Mouse (Mus musculus) ES-Bruce4 (cell line): Measurements from ENCODE around the gene Cdcp1. TPM values are rescaled to one million over a fixed set of nuclear protein-coding genes. Genes with fewer than 3 reads are reported as not detected.

ENCODE experiments used
- H3K27ac ChIP-seq: 2 replicates; pipeline ENCODE4 v1.5.1; 2012; ENCODE audit warnings: low read length, inconsistent platforms; ENCODE audit not compliant: insufficient read depth
- H3K27me3 ChIP-seq: 2 replicates; pipeline ENCODE4 v1.6.1; 2012; ENCODE audit warnings: mild to moderate bottlenecking, low read length, inconsistent platforms; ENCODE audit not compliant: control insufficient read depth, poor library complexity, insufficient read depth, severe bottlenecking
- H3K36me3 ChIP-seq: 2 replicates; pipeline ENCODE4 v1.6.1; 2012; ENCODE audit warnings: inconsistent platforms, mild to moderate bottlenecking, low read length, moderate library complexity; ENCODE audit not compliant: control insufficient read depth, poor library complexity, insufficient read depth, severe bottlenecking
- H3K4me1 ChIP-seq: one replicate; pipeline ENCODE4 v1.8.1; 2011; ENCODE audit warnings: low read length; ENCODE audit not compliant: control insufficient read depth, insufficient read depth
- H3K4me3 ChIP-seq: 2 replicates; pipeline ENCODE4 v1.5.1; 2011; ENCODE audit warnings: low read depth, mild to moderate bottlenecking, low read length
- H3K9ac ChIP-seq: 2 replicates; pipeline ENCODE4 v1.6.1; 2012; ENCODE audit warnings: low read depth, mild to moderate bottlenecking, inconsistent platforms; ENCODE audit not compliant: poor library complexity, severe bottlenecking
- H3K9me3 ChIP-seq: replicated peaks from 2 replicates; pipeline ENCODE4 v1.6.1; 2012; ENCODE audit warnings: mild to moderate bottlenecking, low read length, inconsistent platforms; ENCODE audit not compliant: control insufficient read depth, poor library complexity, insufficient read depth, severe bottlenecking
- CTCF ChIP-seq: IDR thresholded peaks from one replicate; pipeline ENCODE4 v1.8.1; 2011; ENCODE audit warnings: low read depth, low read length
- EP300 ChIP-seq: IDR thresholded peaks from 2 replicates; pipeline ENCODE4 v1.6.1; 2011; ENCODE audit warnings: low read depth, low read length; ENCODE audit not compliant: insufficient read depth
- POLR2A ChIP-seq: IDR thresholded peaks from one replicate; pipeline ENCODE4 v1.8.1; 2011; ENCODE audit warnings: low read length; ENCODE audit not compliant: insufficient read depth
- polyA plus RNA-seq: library from polyadenylated mRNA; stranded (reverse); fragments of >200 nt; gene quantifications from 2 replicates; pipeline ENCODE4 v1.2.4, GENCODE M21; 2011; ENCODE audit warnings: low read depth; ENCODE audit not compliant: missing spikeins, insufficient read depth, insufficient read length

The Cdcp1 gene
- polyA plus RNA-seq, 1 experiment, result 37.7 TPM

GRCm38 (mm10) chr9:123228671-123229070 is 12.8 kb upstream of the Cdcp1 start:
- no peak for TF ChIP-seq EP300
- no peak for TF ChIP-seq POLR2A
- TF ChIP-seq CTCF, result no peak
- no peak overlapping the region for H3K4me3 ChIP-seq
- no peaks in the 10 kb centered on the region for H3K9me3 ChIP-seq

GRCm38 (mm10) chr9:123227106-123227750 is 11.4 kb upstream of the Cdcp1 start:
- Histone ChIP-seq H3K27ac (no peak overlapping the region), H3K9ac (no peak overlapping the region), H3K9me3 (no peaks in the 10 kb centered on the region), H3K4me1 (no peaks in the 10 kb centered on the region), H3K36me3 (no peaks in the 10 kb centered on the region), H3K27me3 (no peaks in the 10 kb centered on the region), H3K4me3 (no peak overlapping the region)
- TF ChIP-seq POLR2A (no peak), EP300 (no peak), CTCF (no peak)

More at GRCm38 (mm10) chr9:123228671-123229070, 12.8 kb upstream of the Cdcp1 start:
- no peaks in the 10 kb centered on the region for H3K36me3 ChIP-seq
- no peak overlapping the region for H3K9ac ChIP-seq
- no peaks in the 10 kb centered on the region for H3K4me1 ChIP-seq
- H3K27ac ChIP-seq, result no peak overlapping the region
- H3K27me3 ChIP-seq, result no peaks in the 10 kb centered on the region

GRCm38 (mm10) chr9:123224863-123225431 is 9.1 kb upstream of the Cdcp1 start:
- no peak overlapping the region for H3K27ac ChIP-seq
- H3K4me3 ChIP-seq, result no peak overlapping the region
- no peaks in the 10 kb centered on the region for H3K27me3 ChIP-seq
- no peaks in the 10 kb centered on the region for H3K36me3 ChIP-seq
- no peak for TF ChIP-seq EP300
- TF ChIP-seq CTCF, result no peak
- no peak for TF ChIP-seq POLR2A
- H3K9me3 ChIP-seq, result no peaks in the 10 kb centered on the region
- no peak overlapping the region for H3K9ac ChIP-seq
- no peaks in the 10 kb centered on the region for H3K4me1 ChIP-seq

GRCm38 (mm10) chr9:123219826-123220225 is 4.0 kb upstream of the Cdcp1 start:
- Histone ChIP-seq H3K27me3 (no peaks in the 10 kb centered on the region), H3K36me3 (no peaks in the 10 kb centered on the region), H3K4me1 (no peaks in the 10 kb centered on the region), H3K9me3 (no peaks in the 10 kb centered on the region), H3K4me3 (no peak overlapping the region), H3K27ac (no peak overlapping the region), H3K9ac (no peak overlapping the region)
- no peak for TF ChIP-seq POLR2A
- no peak for TF ChIP-seq EP300
- TF ChIP-seq CTCF, result no peak

- no peak for TF ChIP-seq CTCF
- no peak for TF ChIP-seq POLR2A
- no peak for TF ChIP-seq EP300
- H3K9me3 ChIP-seq, result no peaks in the 10 kb centered on the region
- no peaks in the 10 kb centered on the region for H3K36me3 ChIP-seq
- H3K27ac ChIP-seq, result no peak overlapping the region
- no peaks in the 10 kb centered on the region for H3K4me1 ChIP-seq
- no peaks in the 10 kb centered on the region for H3K27me3 ChIP-seq
- H3K9ac ChIP-seq, result no peak overlapping the region
- H3K4me3 ChIP-seq, result no peak overlapping the region
Measured at GRCm38 (mm10) chr9:123213371-123213770, 2.5 kb downstream of the Cdcp1 start.

GRCm38 (mm10) chr9:123207895-123208294 is 7.9 kb downstream of the Cdcp1 start:
- TF ChIP-seq POLR2A, result no peak
- TF ChIP-seq CTCF, result no peak
- no peak for TF ChIP-seq EP300
- Histone ChIP-seq H3K4me3 (no peak overlapping the region), H3K9ac (no peak overlapping the region)

More at GRCm38 (mm10) chr9:123207895-123208294, 7.9 kb downstream of the Cdcp1 start:
- Histone ChIP-seq H3K9me3 (no peaks in the 10 kb centered on the region), H3K4me1 (peaks cover 2% of the 10 kb centered on the region), H3K27ac (no peak overlapping the region), H3K36me3 (no peaks in the 10 kb centered on the region), H3K27me3 (no peaks in the 10 kb centered on the region; the same call in 1 of the 2 replicates)
